Mouse (Mus musculus) CH12.LX (cell line): ENCODE data around the gene Gm20708. TPM values are rescaled to one million over a fixed set of nuclear protein-coding genes. Genes with fewer than 3 reads are reported as not detected.

Experiments used
- DNase-seq: peaks from one replicate; pipeline ENCODE4 v3.0.0-alpha.2; 2013; ENCODE audit errors: extremely low read depth
- H3K27ac ChIP-seq: 2 replicates; pipeline ENCODE4 v1.5.1; 2012; ENCODE audit warnings: low read depth, mild to moderate bottlenecking, control low read depth, moderate library complexity; ENCODE audit not compliant: insufficient read depth
- H3K27me3 ChIP-seq: replicated peaks from 2 replicates; pipeline ENCODE3; 2012; ENCODE audit warnings: inconsistent platforms
- H3K36me3 ChIP-seq, 2 experiments: replicated peaks in 1 of 2; 2 replicates each; pipeline versions ENCODE3 to v1.6.1; 2012; ENCODE audit warnings: inconsistent platforms in 1 of 2, low read length in 1 of 2, mild to moderate bottlenecking in 1 of 2, mixed read lengths in 1 of 2, moderate library complexity in 1 of 2; ENCODE audit not compliant: control insufficient read depth in 1 of 2, insufficient read depth in 1 of 2
- H3K4me1 ChIP-seq, 2 experiments: 2 replicates each; pipeline ENCODE4 v1.6.1; 2012; ENCODE audit warnings: inconsistent platforms in 1 of 2, moderate library complexity in 1 of 2; ENCODE audit not compliant: insufficient read depth in 2 of 2, control insufficient read depth in 1 of 2
- H3K4me2 ChIP-seq: 2 replicates; pipeline ENCODE4 v1.6.1; 2012; ENCODE audit warnings: low read depth, mild to moderate bottlenecking, control low read depth; ENCODE audit not compliant: poor library complexity, insufficient read depth, severe bottlenecking
- H3K4me3 ChIP-seq, 3 experiments: fragments of 150-350 bp in 1 of 3; sonication (generic) in 1 of 3; replicated peaks in 1 of 3; 2 replicates each; pipeline versions ENCODE3 to v1.5.1; 2011 to 2012; ENCODE audit warnings: low read depth in 2 of 3, low read length in 2 of 3, mild to moderate bottlenecking in 2 of 3, moderate library complexity in 2 of 3, control low read depth in 1 of 3, improper control_type of control experiment in 1 of 3, inconsistent platforms in 1 of 3, mixed read lengths in 1 of 3; ENCODE audit not compliant: poor library complexity in 1 of 3
- H3K79me2 ChIP-seq: replicated peaks from 2 replicates; pipeline ENCODE4 v1.6.1; 2012; ENCODE audit warnings: mild to moderate bottlenecking, moderate library complexity; ENCODE audit not compliant: control insufficient read depth, poor library complexity, insufficient read depth, severe bottlenecking; ENCODE audit errors: extremely low read depth
- H3K9ac ChIP-seq: 2 replicates; pipeline ENCODE4 v1.6.1; 2012; ENCODE audit warnings: low read depth, mild to moderate bottlenecking, control low read depth, moderate library complexity; ENCODE audit not compliant: insufficient read depth
- H3K9me3 ChIP-seq: replicated peaks from 2 replicates; pipeline ENCODE3; 2012; ENCODE audit warnings: low read length, inconsistent platforms, mixed read lengths
- ELF1 ChIP-seq: IDR thresholded peaks from 2 replicates; pipeline ENCODE4 v1.6.1; 2014; ENCODE audit warnings: low read depth, mild to moderate bottlenecking, inconsistent platforms, low read length, improper control_type of control experiment
- ETS1 ChIP-seq: conservative IDR thresholded peaks from 2 replicates; pipeline ENCODE4 v1.6.1; 2012; ENCODE audit warnings: low read depth, mild to moderate bottlenecking, inconsistent platforms, low read length, improper control_type of control experiment, moderate library complexity
- JUND ChIP-seq: conservative IDR thresholded peaks from 2 replicates; pipeline ENCODE4 v1.6.1; 2011; ENCODE audit warnings: low read depth, low read length, improper control_type of control experiment
- MAX ChIP-seq: IDR thresholded peaks from 2 replicates; pipeline ENCODE4 v1.6.1; 2011; ENCODE audit warnings: low read length, improper control_type of control experiment
- MYC ChIP-seq: IDR thresholded peaks from 2 replicates; pipeline ENCODE4 v1.6.1; 2011; ENCODE audit warnings: low read depth, mild to moderate bottlenecking, improper control_type of control experiment, low read length
- NELFE ChIP-seq: IDR thresholded peaks from 2 replicates; pipeline ENCODE4 v1.6.1; 2011; ENCODE audit warnings: low read depth, low read length, improper control_type of control experiment
- POLR2A ChIP-seq: IDR thresholded peaks from 2 replicates; pipeline ENCODE4 v1.6.1; 2011; ENCODE audit warnings: low read depth, mild to moderate bottlenecking, improper control_type of control experiment, low read length
- POLR2AphosphoS2 ChIP-seq: IDR thresholded peaks from 2 replicates; pipeline ENCODE4 v1.6.1; 2011; ENCODE audit warnings: low read depth, low read length, improper control_type of control experiment
- RAD21 ChIP-seq: IDR thresholded peaks from 2 replicates; pipeline ENCODE4 v1.6.1; 2011; ENCODE audit warnings: low read depth, mild to moderate bottlenecking, low read length, improper control_type of control experiment, moderate library complexity
- RCOR1 ChIP-seq: conservative IDR thresholded peaks from 2 replicates; pipeline ENCODE4 v1.6.1; 2012; ENCODE audit warnings: low read depth, mild to moderate bottlenecking, inconsistent platforms, low read length, improper control_type of control experiment
- SIN3A ChIP-seq: IDR thresholded peaks from 2 replicates; pipeline ENCODE4 v1.6.1; 2012; ENCODE audit warnings: low read length, improper control_type of control experiment, inconsistent platforms
- UBTF ChIP-seq: IDR thresholded peaks from 2 replicates; pipeline ENCODE4 v1.6.1; 2012; ENCODE audit warnings: low read depth, mild to moderate bottlenecking, inconsistent platforms, low read length, improper control_type of control experiment, moderate library complexity
- ZKSCAN1 ChIP-seq: IDR thresholded peaks from 2 replicates; pipeline ENCODE4 v1.6.1; 2012; ENCODE audit warnings: low read depth, inconsistent platforms, low read length, improper control_type of control experiment, borderline replicate concordance
- dilution Hi-C: fragments of 300-500 bp; cut with MboI; formaldehyde crosslinking; loops from 2 replicates; pipeline ENCODE4 v1.14.3; 2020; ENCODE audit warnings: low sequenced_read_pairs; ENCODE audit not compliant: extremely low pct_unique_long_range_greater_than_20kb, extremely low pct_ligation_motif_present
- in situ Hi-C: fragments of 300-500 bp; cut with MboI; formaldehyde crosslinking; loops from 3 replicates; pipeline ENCODE4 v1.14.3; 2019; ENCODE audit warnings: low sequenced_read_pairs, low pct_ligation_motif_present, low pct_unique_long_range_greater_than_20kb, mixed read lengths
- polyA plus RNA-seq: library from polyadenylated mRNA; unstranded; fragments of >175 nt; gene quantifications from 2 replicates; pipeline ENCODE4 v1.2.1, GENCODE M21; 2012; ENCODE audit warnings: low read depth; ENCODE audit not compliant: insufficient read length
- total RNA-seq, 2 experiments: library from RNA; depleted of rRNA; stranded (reverse); fragments of 300-350 nt in 1 of 2; fragments of >200 nt in 1 of 2; gene quantifications; 2 replicates each; pipeline ENCODE4 v1.2.3; 2012 to 2014

Gm20708 gene
- total and polyA plus RNA-seq, 3 experiments, result 0.50 to 1.0 (median 0.80) TPM

GRCm38 (mm10) chr11:117828888-117829604, 19.6 kb downstream of the Gm20708 start:
- no peaks in the 10 kb centered on the region for H3K9me3 ChIP-seq
- DNase-seq, result peak; percentile 38
- peaks cover 33% of the 10 kb centered on the region for H3K79me2 ChIP-seq
- peak overlapping the region; percentile 57 for H3K9ac ChIP-seq
- TF ChIP-seq POLR2AphosphoS2 (no peak), SIN3A (no peak), MAX (0 out of 2 replicates have a peak, but pooled peaks have one; percentile 27), NELFE (no peak), UBTF (no peak), MYC (no peak), RCOR1 (no peak), JUND (no peak)
- TF ChIP-seq, all 38 proteins: peak for 1
- Histone ChIP-seq H3K4me3 (peak overlapping the region; percentile 29 to 77 (median 65)), H3K36me3 (peaks cover 0 to 12% of the 10 kb centered on the region in 2 experiments), H3K27ac (peak overlapping the region; percentile 89), H3K4me1 (peaks cover 11 to 43% of the 10 kb centered on the region in 2 experiments), H3K4me2 (peak overlapping the region; percentile 89), H3K27me3 (no peaks in the 10 kb centered on the region)
- in situ Hi-C loops (loop anchor here (5.0 to 10.0 kb wide), 3 partner anchors 37 to 354 kb away; no protein-coding TSS in a partner anchor), dilution Hi-C loops (no loop called here)

GRCm38 (mm10) chr11:117829671-117830215, 20.3 kb downstream of the Gm20708 start:
- Histone ChIP-seq H3K4me3 (no peak overlapping the region), H3K27me3 (no peaks in the 10 kb centered on the region)
- no peak for TF ChIP-seq POLR2A
- no peak for TF ChIP-seq RAD21
- no peak for TF ChIP-seq MAX
- no peak for TF ChIP-seq ETS1
- no peak for TF ChIP-seq MYC
- TF ChIP-seq ELF1, result no peak
- TF ChIP-seq ZKSCAN1, result no peak
- TF ChIP-seq, all 38 proteins: peak for 0
- Histone ChIP-seq H3K79me2 (peaks cover 28% of the 10 kb centered on the region), H3K9me3 (no peaks in the 10 kb centered on the region), H3K4me2 (no peak overlapping the region), H3K4me1 (peaks cover 11 to 39% of the 10 kb centered on the region in 2 experiments), H3K36me3 (peaks cover 0 to 11% of the 10 kb centered on the region in 2 experiments), H3K27ac (no peak overlapping the region), H3K9ac (peak overlapping the region; percentile 57; the same call in 1 of the 2 replicates)
- in situ Hi-C loops, result loop anchor here (5.0 to 10.0 kb wide), 3 partner anchors 37 to 355 kb away; no protein-coding TSS in a partner anchor
- no peak for DNase-seq
- dilution Hi-C loops, result no loop called here
